Mouse (Mus musculus) skeletal muscle tissue, adult 2 months (tissue): ENCODE results near the gene Wdr73.
"Not testable (repeated sequence)": the region's sequence is repeated elsewhere in the genome, so short reads cannot be mapped to it uniquely, and the experiment has no call there.

ENCODE experiments used
- DNase-seq: peaks from one replicate; pipeline ENCODE4 v3.0.0-alpha.2; 2012; ENCODE audit warnings: low read depth, low spot score

The Wdr73 gene

GRCm38 (mm10) chr7:80900944-80901501 lies at the start of gene Wdr73:
Wdr73 (minus strand) TSS chr7:80901269.
- DNase-seq, result peak; percentile 86

- DNase-seq, result peak; percentile 91
These were observed 46.6 kb upstream of the Wdr73 start, which contains the start of gene Sec11a for GRCm38 (mm10) chr7:80947445-80948350. Sec11a (minus strand) TSS chr7:80947780.

- DNase-seq, result no peak
These were observed 38.7 kb upstream of the Wdr73 start for GRCm38 (mm10) chr7:80939808-80940207.

- not testable (repeated sequence) for DNase-seq
These were observed 36.2 kb upstream of the Wdr73 start for GRCm38 (mm10) chr7:80937304-80937666.

DNA sequence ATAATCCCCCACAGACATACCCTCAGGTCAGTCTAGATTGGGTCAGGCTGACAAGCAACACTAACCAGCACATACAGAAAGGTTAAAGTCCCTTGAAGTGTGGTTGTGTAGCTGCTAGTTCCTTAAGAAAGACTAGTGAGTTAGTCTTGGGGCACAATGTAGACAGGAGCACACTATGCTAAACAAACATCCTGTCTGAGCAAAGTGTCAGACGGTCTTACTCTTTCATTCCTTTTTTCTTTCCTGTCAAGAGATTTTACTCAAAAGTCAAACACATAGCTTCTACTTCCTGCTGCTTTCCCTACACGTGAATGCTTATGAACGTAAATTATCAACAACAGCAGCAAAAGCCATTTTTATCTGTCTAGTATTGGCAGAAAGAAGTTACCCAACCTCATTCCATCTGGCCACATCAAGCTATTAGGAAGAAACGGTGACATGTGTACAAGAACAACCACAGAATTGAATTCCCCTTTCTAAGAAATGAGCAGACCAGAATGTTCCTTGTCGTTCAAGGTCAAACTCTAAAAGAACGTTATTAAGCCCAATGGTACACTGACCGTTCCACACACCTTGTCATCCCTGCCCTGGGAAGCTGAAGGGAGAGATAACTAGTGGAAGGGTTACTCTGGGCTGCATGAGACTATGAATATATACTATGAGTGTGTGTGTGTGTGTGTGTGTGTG lies 35.7 kb upstream of the Wdr73 start:
- not testable (repeated sequence) for DNase-seq

- DNase-seq, result no peak
These were observed 34.8 kb upstream of the Wdr73 start for GRCm38 (mm10) chr7:80935834-80936233.

GRCm38 (mm10) chr7:80932777-80933176 lies 31.7 kb upstream of the Wdr73 start:
- no peak for DNase-seq

GRCm38 (mm10) chr7:80931618-80932207 lies 30.6 kb upstream of the Wdr73 start:
- no peak for DNase-seq

GRCm38 (mm10) chr7:80923165-80923564 lies 22.1 kb upstream of the Wdr73 start:
- peak; percentile 25 for DNase-seq

DNA sequence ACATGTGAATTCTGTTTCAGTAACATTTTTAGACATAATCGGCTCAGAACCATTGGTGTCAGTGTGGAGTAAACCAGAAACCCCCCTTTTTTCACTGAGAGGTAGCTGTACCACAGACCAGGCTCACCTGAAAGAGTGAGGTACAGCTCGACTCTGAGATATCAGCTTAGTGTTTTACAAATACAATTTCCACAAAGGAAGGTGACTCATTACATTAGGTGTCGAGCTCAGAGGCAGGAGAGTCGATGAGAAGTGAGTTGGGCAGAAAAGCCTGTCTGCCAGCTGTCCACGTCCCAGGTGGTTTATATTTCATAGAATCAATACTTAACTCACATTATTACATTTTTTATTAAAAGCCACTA lies 18.6 kb upstream of the Wdr73 start:
- no peak for DNase-seq

- no peak for DNase-seq
These were observed 18.0 kb upstream of the Wdr73 start for GRCm38 (mm10) chr7:80918982-80919646.

DNA sequence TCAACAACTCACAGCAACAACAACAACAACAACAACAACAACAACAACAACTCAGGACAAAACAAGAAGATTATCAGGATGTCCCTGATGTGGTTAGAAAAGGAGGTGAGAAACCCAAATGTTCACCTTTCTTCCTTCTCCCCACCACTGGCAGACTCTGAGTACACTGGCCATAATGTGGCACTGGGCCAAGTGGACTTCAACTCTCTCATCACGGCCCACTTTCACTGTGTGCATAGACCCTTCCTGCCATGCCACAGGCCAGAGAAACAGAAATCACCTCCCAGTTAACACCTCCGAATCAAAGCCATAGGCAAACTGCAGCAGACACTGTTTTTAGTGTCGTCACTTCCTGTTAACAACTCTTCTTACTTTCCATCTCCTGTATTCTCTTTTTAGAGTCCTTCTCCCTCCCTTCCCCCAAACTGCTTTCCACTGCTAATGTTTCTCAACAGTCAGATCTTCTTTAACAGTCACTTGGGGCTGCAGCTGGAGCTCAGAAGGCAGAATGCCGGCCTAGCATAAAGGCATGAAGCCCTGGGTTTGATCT lies 16.9 kb upstream of the Wdr73 start:
- no peak for DNase-seq

GRCm38 (mm10) chr7:80912496-80912895 lies 11.4 kb upstream of the Wdr73 start:
- no peak for DNase-seq

DNA sequence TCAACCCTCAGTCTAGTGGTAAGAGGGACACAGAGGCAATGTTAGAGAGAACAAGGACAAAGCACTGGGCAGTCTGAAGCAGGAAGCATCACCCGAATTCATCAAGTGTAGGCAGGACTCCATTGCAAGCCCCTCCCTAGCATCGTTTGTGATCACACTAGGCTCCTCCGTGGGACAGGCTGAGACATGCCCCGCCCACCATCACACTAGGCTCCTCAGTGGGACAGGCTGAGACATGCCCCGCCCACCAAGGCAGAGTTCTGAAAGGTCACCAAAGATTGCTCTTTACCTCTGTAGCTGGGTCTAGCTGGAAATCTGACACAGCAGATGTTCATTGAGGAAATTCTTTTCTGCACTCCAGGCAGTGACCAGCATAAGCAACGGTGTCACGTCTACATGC lies 10.0 kb upstream of the Wdr73 start:
- no peak for DNase-seq

- peak; percentile 53 for DNase-seq
These were observed 3.9 kb upstream of the Wdr73 start, which contains the start of gene Nmb for GRCm38 (mm10) chr7:80904921-80905515. Nmb (minus strand) TSS chr7:80905076.

DNA sequence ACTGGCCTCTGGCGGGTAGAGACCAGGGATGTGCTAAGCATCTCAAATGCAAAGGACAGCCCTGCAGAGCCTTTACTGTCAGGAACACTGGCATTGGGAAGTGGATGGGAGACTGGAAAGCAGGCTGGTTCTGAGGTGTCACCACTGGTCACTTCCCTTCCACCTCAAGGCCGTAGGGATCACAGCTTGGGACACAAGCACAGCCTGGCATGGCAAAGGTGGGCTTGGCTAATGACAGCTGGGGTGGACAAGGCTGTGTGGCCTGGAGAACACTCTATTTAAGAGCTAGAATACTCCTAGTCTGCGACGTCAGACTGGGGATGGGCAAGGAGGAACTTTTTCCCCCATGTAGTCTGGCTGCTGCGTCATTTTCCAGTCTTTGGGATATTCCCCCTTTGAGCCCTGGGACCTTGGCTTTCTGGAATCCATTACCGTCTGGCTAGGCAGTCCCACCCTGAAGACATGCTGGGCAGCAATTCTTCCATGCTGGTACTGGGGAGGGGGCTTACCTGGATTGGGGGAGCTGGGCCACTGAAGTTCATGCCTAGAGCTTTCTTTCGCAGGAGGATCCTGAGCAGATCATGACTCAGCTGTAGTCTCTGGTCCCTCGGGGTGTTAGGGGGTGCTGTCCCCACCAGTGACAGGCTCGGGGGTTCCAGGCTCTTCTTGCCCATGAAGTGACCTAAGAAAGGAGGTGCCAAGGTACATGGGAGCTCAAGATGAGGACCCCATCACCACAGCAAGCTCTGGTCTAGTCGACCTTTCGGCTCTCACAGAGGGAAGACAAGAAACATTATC lies 2.8 kb upstream of the Wdr73 start:
- no peak for DNase-seq

GRCm38 (mm10) chr7:80901541-80902274 lies 639 bp upstream of the Wdr73 start:
- no peak for DNase-seq

GRCm38 (mm10) chr7:80897721-80898120 lies 3.3 kb downstream of the Wdr73 start:
- DNase-seq, result no peak

GRCm38 (mm10) chr7:80897134-80897533 lies 3.9 kb downstream of the Wdr73 start:
- no peak for DNase-seq
